Mouse (Mus musculus) bone marrow macrophage, adult 2 months (primary cell): ENCODE measurements around the gene Abca1.

Experiments
- CTCF ChIP-seq: IDR thresholded peaks from 2 replicates; pipeline ENCODE4 v1.5.1; 2012; ENCODE audit warnings: low read depth, mild to moderate bottlenecking, low read length, moderate library complexity
- POLR2A ChIP-seq: IDR thresholded peaks from 2 replicates; pipeline ENCODE4 v1.6.1; 2012; ENCODE audit warnings: mild to moderate bottlenecking, low read depth, low read length, borderline replicate concordance

- TF ChIP-seq CTCF = no peak
- TF ChIP-seq POLR2A = no peak
These were observed 131.9 kb downstream of the Abca1 start for GRCm38 (mm10) chr4:53027811-53028210.
